Mouse (Mus musculus) limb, embryonic 14.5 days (tissue): ENCODE data around the gene Tspan14. TPM values are rescaled to one million over a fixed set of nuclear protein-coding genes. Genes with fewer than 3 reads are reported as not detected.

Experiments
- ATAC-seq: fragments of 200-750 bp; cut with Nextera tagmentation; 2 replicates; pipeline ENCODE4 v1.8.0; 2017; ENCODE audit warnings: low read depth, moderate number of reproducible peaks, moderate TSS enrichment; ENCODE audit not compliant: low FRiP score
- DNase-seq: peaks from one replicate; pipeline ENCODE4 v3.0.0-alpha.2; 2015; ENCODE audit warnings: low spot score
- H3K27ac ChIP-seq: fragments of 300-500 bp; sonication (generic); replicated peaks from 2 replicates; pipeline ENCODE4 v1.5.1; 2014; ENCODE audit warnings: low read depth, mild to moderate bottlenecking, low read length, moderate library complexity, mixed read lengths
- H3K27me3 ChIP-seq: fragments of 300-500 bp; sonication (generic); 2 replicates; pipeline ENCODE4 v1.6.1; 2014; ENCODE audit warnings: low read length, mixed read lengths; ENCODE audit not compliant: control insufficient read depth, insufficient read depth
- H3K36me3 ChIP-seq: fragments of 300-500 bp; sonication (generic); 2 replicates; pipeline ENCODE4 v1.6.1; 2014; ENCODE audit warnings: mild to moderate bottlenecking, low read length, moderate library complexity, mixed read lengths; ENCODE audit not compliant: control insufficient read depth, insufficient read depth
- H3K4me1 ChIP-seq: fragments of 300-500 bp; sonication (generic); 2 replicates; pipeline ENCODE4 v1.6.1; 2014; ENCODE audit warnings: antibody characterized with exemption, low read length, mixed read lengths; ENCODE audit not compliant: control insufficient read depth, insufficient read depth
- H3K4me2 ChIP-seq: fragments of 300-500 bp; sonication (generic); replicated peaks from 2 replicates; pipeline ENCODE4 v1.6.1; 2014; ENCODE audit warnings: low read depth, mild to moderate bottlenecking, low read length, moderate library complexity; ENCODE audit not compliant: severe bottlenecking
- H3K4me3 ChIP-seq: fragments of 300-500 bp; sonication (generic); replicated peaks from 2 replicates; pipeline ENCODE4 v1.5.1; 2014; ENCODE audit warnings: low read length
- H3K9ac ChIP-seq: fragments of 300-500 bp; sonication (generic); 2 replicates; pipeline ENCODE4 v1.6.1; 2014; ENCODE audit warnings: mild to moderate bottlenecking, low read depth, low read length, moderate library complexity; ENCODE audit not compliant: severe bottlenecking
- H3K9me3 ChIP-seq: fragments of 300-500 bp; sonication (generic); 2 replicates; pipeline ENCODE4 v1.6.1; 2016; ENCODE audit warnings: low read length; ENCODE audit not compliant: control insufficient read depth
- POLR2A ChIP-seq: fragments of 200-500 bp; IDR thresholded peaks from 2 replicates; pipeline ENCODE4 v1.8.0; 2012; ENCODE audit warnings: inconsistent platforms, mild to moderate bottlenecking, moderate library complexity, borderline replicate concordance; ENCODE audit not compliant: insufficient read depth, insufficient read length; ENCODE audit errors: extremely low read depth
- WGBS: fragments of 180-500 bp; shearing (Covaris S2); extraction: QIAGEN DNeasy Blood & Tissue Kit; methylation state at CpG from one replicate; pipeline ENCODE4 v1.1.7; 2014; 5-methylcytosine and 5-hydroxymethylcytosine counted together
- polyA plus RNA-seq, 2 experiments: library from polyadenylated mRNA; depleted of rRNA in 1 of 2; stranded (reverse) in 1 of 2; unstranded in 1 of 2; fragments of >200 nt; fragmentation: Nextera tagmentation in 1 of 2; extraction: Ambion mirVana in 1 of 2; gene quantifications; 2 replicates each; pipeline versions ENCODE4 v1.2.1 to v1.2.3; 2012 to 2014

Gene Tspan14
- polyA plus RNA-seq, 2 experiments: 75.2 to 75.5 TPM

- ATAC-seq (peak; percentile 59), DNase-seq (peak; percentile 82)
- TF ChIP-seq POLR2A: no peak
- no peak overlapping the region for H3K9ac ChIP-seq
- no peak overlapping the region for H3K27ac ChIP-seq
- no peaks in the 10 kb centered on the region for H3K27me3 ChIP-seq
- no peaks in the 10 kb centered on the region for H3K36me3 ChIP-seq
- H3K4me2 ChIP-seq: no peak overlapping the region
- H3K4me3 ChIP-seq: no peak overlapping the region
- 78% methylated on average over 6 of the region's 6 CpGs for WGBS
- H3K9me3 ChIP-seq: no peaks in the 10 kb centered on the region
- peaks cover 3% of the 10 kb centered on the region; the same call in 1 of the 2 replicates for H3K4me1 ChIP-seq
Measured at GRCm38 (mm10) chr14:40975127-40975721, 8.6 kb upstream of the Tspan14 start.

GRCm38 (mm10) chr14:40968051-40968450, 1.4 kb upstream of the Tspan14 start:
- 89% methylated on average over 2 of the region's 2 CpGs for WGBS
- H3K27ac ChIP-seq: no peak overlapping the region
- DNase-seq (no peak), ATAC-seq (no peak)
- H3K4me1 ChIP-seq: peaks cover 25% of the 10 kb centered on the region
- H3K4me3 ChIP-seq: no peak overlapping the region; the same call in 1 of the 2 replicates
- no peak overlapping the region for H3K4me2 ChIP-seq
- H3K9ac ChIP-seq: no peak overlapping the region
- no peaks in the 10 kb centered on the region for H3K27me3 ChIP-seq
- TF ChIP-seq POLR2A: no peak
- no peaks in the 10 kb centered on the region for H3K9me3 ChIP-seq
- no peaks in the 10 kb centered on the region for H3K36me3 ChIP-seq

GRCm38 (mm10) chr14:40967598-40967900, 942 bp upstream of the Tspan14 start:
- ATAC-seq: no peak

GRCm38 (mm10) chr14:40966862-40967597, 423 bp upstream of the Tspan14 start:
- no peak for TF ChIP-seq POLR2A
- DNase-seq: peak; percentile 97
- no peaks in the 10 kb centered on the region for H3K9me3 ChIP-seq
- H3K4me2 ChIP-seq: peak overlapping the region; percentile 76
- H3K27me3 ChIP-seq: no peaks in the 10 kb centered on the region
- H3K27ac ChIP-seq: peak overlapping the region; percentile 84
- H3K9ac ChIP-seq: peak overlapping the region; percentile 92
- peaks cover 30% of the 10 kb centered on the region for H3K4me1 ChIP-seq
- H3K36me3 ChIP-seq: no peaks in the 10 kb centered on the region
- peak; percentile 93 for ATAC-seq
- WGBS: under 1% methylated on average over 36 of the region's 62 CpGs
- peak overlapping the region; percentile 84 for H3K4me3 ChIP-seq

More at GRCm38 (mm10) chr14:40967598-40967900, 942 bp upstream of the Tspan14 start:
- Histone ChIP-seq H3K9ac (peak overlapping the region; percentile 60), H3K4me1 (peaks cover 27% of the 10 kb centered on the region), H3K4me3 (peak overlapping the region; percentile 84), H3K27ac (peak overlapping the region; percentile 58; the same call in 1 of the 2 replicates), H3K36me3 (no peaks in the 10 kb centered on the region), H3K4me2 (peak overlapping the region; percentile 76), H3K27me3 (no peaks in the 10 kb centered on the region), H3K9me3 (no peaks in the 10 kb centered on the region)
- TF ChIP-seq POLR2A: no peak
- DNase-seq: no peak
- 2% methylated on average over 6 of the region's 6 CpGs for WGBS

GRCm38 (mm10) chr14:40965507-40966356, 875 bp downstream of the Tspan14 start:
- no peak for TF ChIP-seq POLR2A
- under 1% methylated on average over 14 of the region's 15 CpGs for WGBS
- Histone ChIP-seq H3K9me3 (no peaks in the 10 kb centered on the region), H3K9ac (peak overlapping the region; percentile 92), H3K4me2 (peak overlapping the region; percentile 76), H3K4me3 (peak overlapping the region; percentile 84), H3K27ac (peak overlapping the region; percentile 84), H3K27me3 (no peaks in the 10 kb centered on the region), H3K36me3 (no peaks in the 10 kb centered on the region), H3K4me1 (peaks cover 30% of the 10 kb centered on the region)
- ATAC-seq: no peak
- DNase-seq: peak; percentile 22
